Mouse (Mus musculus) gastrocnemius, postnatal 14 days (tissue): ENCODE measurements around the gene Nr4a3. TPM values are rescaled to one million over a fixed set of nuclear protein-coding genes. Genes with fewer than 3 reads are reported as not detected.

ENCODE experiments used
- DNase-seq: peaks from one replicate; pipeline ENCODE4 v3.0.0; 2021; ENCODE audit warnings: mixed read lengths
- intact Hi-C: fragments of 180-260 bp; cut with DNase I; formaldehyde crosslinking; loops from one replicate; pipeline ENCODE4 v1.15.1; 2025; ENCODE audit warnings: low total_unique reads
- long read RNA-seq, 2 experiments: library from polyadenylated mRNA; stranded (forward); transcript quantifications; one replicate each; pipeline ENCODE4 v2.0.0; 2021
- total RNA-seq, 2 experiments: library from RNA; stranded (reverse); gene quantifications; 2 replicates each; pipeline ENCODE4 v1.2.3; 2021

The Nr4a3 gene
- 1 to 10 TPM; 2.4 to 6.2 TPM for total RNA-seq
- long read RNA-seq, experiment 1, full-length matches to known transcripts = 1 of 2 reads
- long read RNA-seq, experiment 1, partial matches to known transcripts = 0 of 2 reads
- long read RNA-seq, experiment 1, other reads (novel, unspliced or antisense) = 1 of 2 reads
- long read RNA-seq, experiment 2 = 0 reads

DNA sequence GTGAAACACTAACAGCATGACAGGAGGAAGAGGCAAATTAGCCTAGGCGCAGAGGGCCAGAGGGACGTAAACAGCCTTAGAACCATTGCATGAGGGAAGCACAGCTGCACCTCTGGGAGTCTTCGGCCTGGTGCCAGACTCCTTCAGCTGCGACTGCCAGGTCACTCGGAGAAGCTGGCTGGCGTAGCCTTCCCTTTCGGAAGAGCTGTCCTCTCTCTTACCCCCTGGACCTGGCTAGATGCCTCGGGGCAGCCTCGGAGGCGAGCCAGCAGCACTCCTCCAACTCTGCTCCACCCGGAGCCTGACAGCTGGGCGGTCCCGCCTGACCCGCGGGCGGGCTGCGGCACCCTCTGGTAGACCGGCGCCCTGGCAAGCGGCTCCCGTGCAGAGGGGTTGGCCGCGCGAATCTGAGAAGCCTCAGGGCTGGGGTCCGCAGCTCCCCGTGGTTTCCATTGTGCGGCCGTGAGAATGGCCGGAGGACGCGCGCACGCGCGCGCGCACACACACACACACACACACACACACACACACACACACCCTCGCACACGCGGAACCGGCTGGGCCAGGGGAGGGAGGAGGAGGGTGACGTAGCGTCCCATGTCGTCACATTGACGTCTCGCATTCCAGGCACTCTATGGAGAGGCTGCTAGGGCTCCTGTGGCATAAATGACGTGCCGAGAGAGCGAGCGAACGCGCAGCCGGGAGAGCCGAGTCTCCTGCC lies at the start of gene Nr4a3:
Nr4a3 (plus strand) TSS at position 663 of the 721 bp plus-strand sequence.
- DNase-seq = peak; percentile 93
- intact Hi-C loops = loop anchor here (5.0 to 10.0 kb wide), 2 partner anchors 88 to 460 kb away; no protein-coding TSS in a partner anchor

DNA sequence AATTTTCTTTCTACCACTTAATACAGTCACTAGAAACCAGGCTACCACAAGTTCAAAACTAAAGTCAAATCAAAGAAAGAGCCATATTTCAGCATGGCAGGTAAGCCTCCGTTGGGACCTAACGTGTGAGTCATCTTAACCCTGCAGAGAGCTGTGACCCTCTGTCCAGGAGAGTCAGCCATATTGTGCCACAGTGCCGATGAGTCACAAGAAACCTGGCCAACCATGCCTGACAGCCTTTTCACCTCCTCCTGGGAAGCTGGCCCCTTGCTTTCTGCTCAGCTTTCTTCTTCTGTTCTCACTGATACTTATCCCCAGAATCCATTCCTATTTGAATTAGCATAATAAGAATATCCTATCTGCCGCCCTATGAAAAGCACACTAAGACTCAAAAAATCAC lies 42.0 kb upstream of the Nr4a3 start:
- DNase-seq = no peak
- intact Hi-C loops = no loop called here

DNA sequence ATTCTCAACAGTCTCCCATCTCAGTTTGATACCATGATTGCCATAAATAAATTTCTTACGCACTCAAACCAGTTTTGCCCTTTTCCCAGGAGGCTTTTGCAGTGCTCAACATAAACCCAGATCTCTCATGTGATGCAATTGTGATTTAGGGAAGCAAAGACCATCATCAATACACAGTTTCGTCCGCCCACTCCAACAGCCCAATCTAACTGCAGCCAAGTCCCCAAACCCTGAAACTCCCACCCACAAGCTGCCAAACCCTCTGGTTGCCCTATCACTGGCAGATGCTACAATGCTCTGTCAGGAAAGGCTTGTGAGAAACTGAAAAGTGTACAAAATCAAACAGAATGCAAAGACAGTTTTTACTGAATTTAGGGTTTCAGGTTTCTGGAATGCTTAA lies 41.5 kb upstream of the Nr4a3 start:
- no peak for DNase-seq
- intact Hi-C loops = no loop called here

DNA sequence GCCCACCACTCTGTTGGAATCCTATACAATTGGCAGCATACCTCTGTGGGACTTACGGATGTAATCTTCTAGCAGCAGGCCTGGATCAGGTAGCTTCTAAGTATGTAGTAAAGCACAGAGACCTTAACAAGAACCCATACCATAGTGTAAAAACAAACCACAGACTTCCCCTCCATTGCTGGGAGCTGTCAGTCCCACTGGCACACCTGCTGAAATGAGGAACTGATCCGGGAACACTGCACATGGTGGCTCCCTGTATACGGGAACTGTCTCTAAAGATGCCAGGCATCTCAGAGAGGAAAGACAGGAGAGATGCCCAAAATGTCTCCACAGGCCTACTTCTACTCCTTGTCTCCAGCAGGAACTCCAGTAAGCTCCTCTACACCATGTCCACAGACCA lies 38.6 kb upstream of the Nr4a3 start:
- intact Hi-C loops = no loop called here
- no peak for DNase-seq

DNA sequence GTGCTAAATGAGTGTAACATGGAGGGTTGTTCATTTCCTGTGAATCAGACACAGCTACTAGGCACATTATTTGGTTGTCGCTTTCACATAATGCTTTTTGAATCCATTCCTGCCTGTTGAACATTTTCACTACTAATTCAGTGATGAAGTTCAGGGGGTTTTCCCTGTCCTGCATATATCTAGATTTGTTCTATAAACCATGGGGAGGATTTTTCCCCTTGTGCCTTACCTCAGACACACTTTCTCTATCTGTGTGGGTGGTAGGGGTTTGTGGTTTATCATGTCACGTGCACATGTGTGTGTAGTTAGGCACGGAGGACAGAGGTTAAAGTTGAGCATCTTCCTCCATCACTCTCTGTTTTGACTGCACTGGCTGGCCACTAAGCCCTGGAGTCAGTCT lies 32.7 kb upstream of the Nr4a3 start:
- intact Hi-C loops = no loop called here
- no peak for DNase-seq

DNA sequence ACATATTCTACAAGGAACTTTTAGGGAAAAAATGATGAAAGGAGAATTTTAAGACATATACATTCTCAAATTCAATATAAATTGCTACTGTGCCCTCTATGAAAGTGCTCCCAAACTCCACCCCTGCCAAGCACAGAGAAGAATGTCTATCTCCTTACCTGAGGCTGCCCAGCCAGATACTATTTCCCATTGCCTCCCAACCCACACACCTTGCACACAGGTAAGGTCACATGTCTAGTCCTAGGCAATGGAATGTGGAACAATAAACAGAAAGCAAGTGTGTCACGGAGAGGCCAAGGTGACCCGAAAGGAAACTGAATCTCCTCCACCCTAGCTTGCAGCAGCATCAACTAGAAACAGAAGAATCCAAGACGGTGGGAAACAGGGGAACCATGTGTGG lies 22.0 kb upstream of the Nr4a3 start:
- DNase-seq = no peak
- intact Hi-C loops = no loop called here

DNA sequence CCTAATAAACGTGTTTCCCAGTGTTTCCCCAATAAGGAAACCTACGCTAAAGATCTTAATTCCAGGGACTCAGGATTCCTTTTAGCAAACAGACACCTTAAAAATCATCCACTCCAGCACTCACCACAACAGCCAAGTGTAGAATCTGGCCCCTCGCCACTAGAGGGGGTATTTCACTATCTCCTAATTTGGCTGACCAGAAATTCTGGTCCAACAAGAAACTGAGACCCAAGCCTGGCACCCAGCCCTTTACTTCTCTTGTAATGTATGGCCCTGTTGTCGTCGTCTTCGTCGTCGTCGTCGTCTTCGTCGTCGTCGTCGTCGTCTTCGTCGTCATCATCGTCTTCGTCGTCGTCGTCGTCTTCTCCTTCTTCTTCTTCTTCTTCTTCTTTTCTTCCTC lies 15.3 kb upstream of the Nr4a3 start:
- intact Hi-C loops = no loop called here
- DNase-seq = no peak

DNA sequence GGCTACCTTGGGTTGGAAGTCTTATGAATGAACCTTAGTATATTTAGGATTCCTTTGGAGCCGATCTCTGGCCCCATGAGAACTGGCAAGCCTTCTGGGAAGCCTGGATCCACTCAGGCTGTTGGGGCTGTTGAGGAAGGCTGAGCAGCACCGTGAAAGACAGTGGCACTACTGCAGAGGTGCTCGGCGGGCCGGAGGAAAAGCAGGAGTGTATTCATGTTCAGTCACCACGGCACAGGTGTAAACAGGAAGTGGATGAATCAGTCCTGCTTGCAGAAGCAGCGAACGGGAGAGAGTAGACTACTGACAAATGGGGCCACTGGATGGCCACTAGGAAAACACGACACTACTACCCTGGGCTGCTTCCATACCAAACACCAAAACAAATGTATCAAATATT lies 10.7 kb upstream of the Nr4a3 start:
- intact Hi-C loops = no loop called here
- DNase-seq = no peak

DNA sequence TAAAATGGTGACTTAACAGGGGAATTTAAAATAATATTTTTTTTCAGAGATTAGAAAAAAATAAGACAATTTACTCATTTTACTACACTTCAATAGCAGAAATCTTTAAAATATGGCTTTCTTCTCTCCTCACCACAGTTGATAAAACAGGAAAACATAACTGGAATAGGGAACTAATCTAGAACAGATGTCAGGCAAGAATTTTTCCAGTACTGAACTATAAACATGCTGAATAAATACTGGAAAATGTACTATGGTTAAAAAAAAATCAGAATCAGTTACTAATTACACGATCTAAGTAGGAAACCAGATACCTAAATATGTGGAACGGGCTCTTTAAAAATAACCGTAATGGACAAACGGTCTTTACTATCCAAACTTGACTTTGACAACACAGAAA lies 7.3 kb upstream of the Nr4a3 start:
- intact Hi-C loops = no loop called here
- DNase-seq = no peak

DNA sequence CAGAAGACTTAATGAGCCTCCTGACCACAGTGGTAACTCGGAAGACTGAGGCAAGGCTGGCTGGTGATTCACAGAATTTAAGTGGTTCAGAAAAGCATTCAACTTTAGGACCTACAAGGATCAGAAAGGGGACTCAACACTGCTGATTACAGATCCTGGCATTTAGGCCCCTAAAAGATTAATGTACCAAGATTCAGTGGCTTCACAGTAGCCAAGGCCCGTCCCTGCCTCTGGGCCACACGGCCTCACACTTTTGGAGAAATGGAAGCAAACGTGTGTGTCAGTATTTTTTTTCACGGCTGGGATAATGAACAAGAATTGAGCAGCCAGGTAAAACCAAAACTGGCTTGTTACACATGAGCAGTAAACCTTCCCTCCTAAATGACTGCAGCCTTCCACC lies 6.1 kb upstream of the Nr4a3 start:
- no peak for DNase-seq
- intact Hi-C loops = no loop called here

DNA sequence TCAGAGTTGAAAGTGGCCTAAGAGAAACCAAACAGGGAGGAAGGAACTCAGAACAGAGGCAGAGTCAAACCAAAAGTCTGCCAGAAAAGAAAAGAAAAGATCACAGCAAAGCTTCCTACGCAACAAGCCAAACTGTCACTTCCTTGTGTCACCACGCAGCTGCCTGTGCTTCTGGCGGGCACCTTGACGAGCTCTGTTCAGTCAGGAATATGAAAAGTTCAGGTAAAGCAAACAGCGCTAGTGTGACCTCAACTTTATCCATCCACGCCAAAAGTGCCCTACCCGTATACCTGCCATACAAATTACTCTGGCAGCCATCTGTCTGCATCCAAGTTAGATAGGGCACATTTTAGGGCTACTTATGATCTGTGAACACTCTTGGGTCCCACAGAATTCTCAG lies 5.2 kb upstream of the Nr4a3 start:
- intact Hi-C loops = loop anchor here (10.0 kb wide), 1 partner anchor 455 kb away; no protein-coding TSS in a partner anchor
- no peak for DNase-seq

DNA sequence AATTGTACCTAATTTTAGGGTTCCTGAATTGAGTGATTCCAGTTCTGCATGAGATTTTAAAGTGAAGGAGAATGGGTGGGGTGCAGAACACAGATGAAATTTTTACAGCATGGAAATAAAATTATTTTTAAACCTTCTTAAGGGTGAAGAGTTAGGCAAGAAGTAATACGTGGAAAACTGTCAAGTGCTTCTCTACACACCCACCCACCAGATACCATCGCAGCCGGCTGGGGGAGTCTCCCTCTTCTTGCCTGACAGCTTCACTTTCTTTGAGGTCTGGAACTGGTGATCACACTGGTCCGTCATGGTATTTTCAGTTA lies 2.5 kb upstream of the Nr4a3 start:
- intact Hi-C loops = loop anchor here (10.0 kb wide), 1 partner anchor 458 kb away; no protein-coding TSS in a partner anchor
- DNase-seq = no peak

DNA sequence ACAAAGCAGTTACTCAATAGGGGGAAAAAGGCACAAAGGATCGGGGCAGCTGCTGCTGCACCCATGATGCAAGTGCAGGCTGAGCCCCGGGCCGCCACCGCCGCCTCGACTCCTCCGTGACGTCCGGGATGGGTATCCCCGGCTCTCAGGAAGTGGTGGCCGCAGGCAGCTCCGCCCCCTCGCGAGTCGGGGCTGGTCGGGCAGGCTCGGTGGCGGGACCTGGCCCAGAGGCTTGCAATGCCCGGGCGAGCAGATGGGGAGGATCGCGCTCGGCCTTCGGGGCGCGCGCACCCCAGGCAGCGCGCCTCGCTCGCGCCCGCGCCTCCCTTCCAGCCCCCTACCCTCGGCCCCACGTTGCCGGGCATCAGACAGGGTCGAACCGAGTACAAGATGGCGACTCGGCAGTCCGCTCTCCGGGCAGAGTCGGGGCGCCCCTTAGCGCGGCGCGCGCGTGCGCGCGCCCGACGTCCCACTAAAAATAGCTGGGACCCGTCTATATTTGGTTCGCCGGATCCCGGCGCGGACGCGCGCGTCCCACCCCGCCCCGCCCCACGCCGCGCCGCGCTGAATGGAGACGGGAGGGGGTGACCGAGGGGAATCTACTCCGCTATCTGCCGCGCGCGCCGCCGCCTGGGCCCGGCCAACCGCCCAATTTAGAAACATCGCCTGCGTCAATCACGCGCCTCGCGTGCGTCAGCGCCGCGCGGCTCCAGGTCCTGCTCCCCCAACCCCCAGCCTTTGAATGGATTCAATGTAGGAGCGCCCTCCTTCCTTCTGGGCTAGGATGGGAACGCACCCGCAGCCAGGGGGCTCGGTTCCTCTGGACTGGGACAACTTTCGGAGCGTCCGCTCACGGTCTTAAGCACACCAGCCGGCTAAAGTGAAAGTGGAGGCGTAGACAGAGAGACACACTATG lies 1.9 kb upstream of the Nr4a3 start:
- DNase-seq = peak; percentile 97
- intact Hi-C loops = loop anchor here (10.0 kb wide), 1 partner anchor 458 kb away; no protein-coding TSS in a partner anchor

DNA sequence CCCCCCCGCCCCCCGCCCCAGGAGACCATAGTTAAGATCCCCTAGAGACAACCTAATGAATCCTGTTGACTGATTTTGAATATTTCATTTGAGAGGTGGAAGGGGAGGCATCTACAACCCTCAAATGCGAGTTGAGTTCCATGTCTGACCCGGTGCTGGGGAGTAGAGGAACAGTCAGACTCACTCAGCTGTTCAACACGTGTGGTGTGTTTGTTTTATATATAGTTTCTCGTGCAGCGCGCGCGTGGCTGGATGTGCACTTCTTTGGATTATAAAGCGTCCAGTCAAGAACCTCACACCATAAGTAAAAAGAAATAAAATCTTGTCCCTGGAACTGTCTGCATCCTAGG lies 837 bp upstream of the Nr4a3 start:
- intact Hi-C loops = loop anchor here (10.0 kb wide), 1 partner anchor 459 kb away; no protein-coding TSS in a partner anchor
- no peak for DNase-seq

DNA sequence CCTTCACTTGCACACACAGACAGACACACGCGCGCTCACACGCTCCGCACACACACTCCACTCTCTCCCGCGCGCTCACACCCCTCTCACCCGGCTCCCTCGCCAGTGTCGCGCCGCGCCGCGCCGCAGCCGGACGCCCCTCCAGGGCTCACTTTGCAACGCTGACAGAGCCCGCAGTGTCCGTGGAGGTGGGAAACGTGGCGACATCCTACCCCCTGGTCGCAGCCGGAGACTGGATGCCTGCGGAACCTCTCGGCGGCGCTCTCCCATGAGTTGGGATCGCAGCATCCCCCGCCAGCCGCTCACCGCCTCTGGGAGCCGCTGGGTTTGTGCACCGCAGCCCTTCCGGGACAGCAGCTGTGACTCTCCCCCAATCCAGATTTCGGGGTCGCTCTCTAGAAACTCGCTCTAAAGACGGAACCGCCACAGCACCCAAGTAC lies 348 bp downstream of the Nr4a3 start:
- intact Hi-C loops = loop anchor here (5.0 to 10.0 kb wide), 2 partner anchors 87 to 460 kb away; no protein-coding TSS in a partner anchor
- peak; percentile 28 for DNase-seq

DNA sequence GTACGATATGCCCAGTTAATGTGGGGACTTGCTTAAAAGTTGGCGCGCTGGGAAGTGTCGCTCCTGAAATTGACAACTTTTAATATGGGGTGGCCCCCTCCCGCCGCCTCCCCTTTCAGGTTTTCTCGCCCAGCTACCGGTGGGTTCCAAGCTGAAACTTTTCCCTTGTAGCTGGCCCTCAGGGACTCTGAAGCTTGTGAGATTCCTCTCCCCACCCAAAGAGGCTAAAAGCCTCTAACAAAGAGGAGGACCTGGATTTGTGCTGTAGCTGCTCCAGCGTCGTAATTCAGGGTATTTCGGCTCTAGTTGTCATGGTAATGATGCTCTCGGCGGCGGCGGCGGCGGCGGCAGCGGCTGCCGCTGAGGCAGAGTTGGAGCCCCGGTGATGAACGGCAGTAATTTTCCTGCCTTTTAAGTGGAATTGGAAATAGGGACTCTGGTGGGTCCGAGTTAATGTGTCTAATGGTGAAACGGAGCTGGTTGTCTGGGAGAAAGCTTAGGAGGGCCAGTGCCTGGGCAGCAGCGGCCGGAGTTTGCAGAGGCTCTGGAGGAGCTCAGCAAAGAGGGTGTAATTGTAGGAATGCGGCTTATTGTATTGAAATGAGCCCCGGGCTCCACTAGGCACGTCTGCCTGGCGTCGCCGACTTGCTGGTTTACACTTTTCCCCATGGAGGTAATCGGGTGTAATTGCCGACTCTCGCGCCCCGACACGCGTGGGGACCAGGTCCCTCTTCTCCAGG lies 938 bp downstream of the Nr4a3 start:
- DNase-seq = no peak
- intact Hi-C loops = loop anchor here (5.0 to 10.0 kb wide), 2 partner anchors 86 to 461 kb away; no protein-coding TSS in a partner anchor

DNA sequence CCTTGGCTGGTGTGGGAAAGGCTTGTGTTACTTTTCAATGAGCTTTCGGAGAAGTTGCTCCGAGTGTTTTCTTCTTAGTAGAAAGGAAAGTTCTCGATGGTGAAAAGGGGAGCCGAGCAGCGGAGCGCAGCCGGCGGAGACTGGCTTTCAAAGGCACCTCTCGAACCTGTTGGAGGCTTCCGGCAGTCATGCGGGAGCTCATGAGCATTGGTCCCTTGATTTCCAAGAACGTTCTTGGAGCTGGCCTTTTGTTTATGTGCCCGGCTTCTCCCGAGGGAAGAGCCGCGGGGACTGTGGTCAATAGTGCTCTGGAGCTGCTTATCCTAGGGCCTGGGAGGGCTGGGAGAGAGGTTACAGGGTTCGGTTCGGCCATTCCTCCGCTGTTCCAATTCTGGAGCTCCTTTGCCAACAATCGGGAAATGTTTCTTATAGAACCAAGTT lies 1.5 kb downstream of the Nr4a3 start:
- intact Hi-C loops = loop anchor here (5.0 to 10.0 kb wide), 2 partner anchors 86 to 462 kb away; no protein-coding TSS in a partner anchor
- no peak for DNase-seq

DNA sequence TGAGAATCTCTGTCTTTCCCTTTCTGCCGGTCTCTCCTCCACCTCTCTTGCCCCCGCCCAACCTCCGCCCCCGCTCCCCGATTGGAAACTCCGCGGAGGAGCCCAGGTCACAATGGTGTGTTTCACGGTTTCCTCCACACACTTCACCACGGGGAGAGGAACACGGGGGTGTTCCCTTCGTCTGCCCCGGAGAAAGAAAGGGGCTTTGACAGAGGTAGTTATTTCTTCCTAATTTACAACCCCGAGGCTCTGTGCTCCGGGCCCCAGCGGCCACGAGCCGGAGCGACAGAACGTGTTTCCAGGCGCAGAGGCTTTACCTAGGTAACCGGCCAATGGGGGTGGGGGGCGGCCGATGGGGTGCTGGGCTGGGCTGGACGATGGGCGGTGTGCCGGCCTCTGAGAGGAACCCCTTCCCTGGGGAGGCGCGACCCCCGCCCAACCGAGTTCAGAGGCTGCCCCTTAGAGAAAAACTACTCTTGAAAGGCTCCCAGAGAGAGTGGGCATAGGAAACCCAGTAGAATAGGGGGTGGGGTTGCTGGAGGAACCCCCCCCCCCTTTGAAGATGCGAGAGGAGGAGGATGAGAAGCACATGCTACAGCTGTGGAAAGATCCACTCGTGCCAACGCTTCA lies 2.3 kb downstream of the Nr4a3 start:
- no peak for DNase-seq
- intact Hi-C loops = loop anchor here (5.0 to 10.0 kb wide), 2 partner anchors 85 to 462 kb away; no protein-coding TSS in a partner anchor
